Mouse (Mus musculus) stomach, postnatal 0 days (tissue): ENCODE measurements around the gene Lnpep. TPM values are rescaled to one million over a fixed set of nuclear protein-coding genes. Genes with fewer than 3 reads are reported as not detected.

Experiments
- ATAC-seq: fragments of 200-750 bp; cut with Nextera tagmentation; 2 replicates; pipeline ENCODE4 v1.8.0; 2017; ENCODE audit not compliant: low FRiP score, low TSS enrichment
- DNase-seq: peaks from one replicate; pipeline ENCODE4 v3.0.0-alpha.2; 2016; ENCODE audit warnings: low spot score
- H3K27ac ChIP-seq: fragments of 300-500 bp; sonication (generic); replicated peaks from 2 replicates; pipeline ENCODE4 v1.5.1; 2014; ENCODE audit warnings: mild to moderate bottlenecking, control low read depth
- H3K27me3 ChIP-seq: fragments of 300-500 bp; sonication (generic); 2 replicates; pipeline ENCODE4 v1.6.1; 2014; ENCODE audit warnings: low read length; ENCODE audit not compliant: control insufficient read depth, insufficient read depth
- H3K36me3 ChIP-seq: fragments of 300-500 bp; sonication (generic); 2 replicates; pipeline ENCODE4 v1.6.1; 2014; ENCODE audit warnings: low read length, mixed read lengths; ENCODE audit not compliant: control insufficient read depth, insufficient read depth
- H3K4me1 ChIP-seq: fragments of 300-500 bp; sonication (generic); replicated peaks from 2 replicates; pipeline ENCODE4 v1.6.1; 2014; ENCODE audit warnings: antibody characterized with exemption; ENCODE audit not compliant: control insufficient read depth, insufficient read depth
- H3K4me2 ChIP-seq: fragments of 300-500 bp; sonication (generic); replicated peaks from 2 replicates; pipeline ENCODE4 v1.6.1; 2014; ENCODE audit warnings: low read depth, mild to moderate bottlenecking, control low read depth, moderate library complexity
- H3K4me3 ChIP-seq: fragments of 300-500 bp; sonication (generic); 2 replicates; pipeline ENCODE4 v1.5.1; 2014; ENCODE audit warnings: low read depth, low read length, control low read depth
- H3K9ac ChIP-seq: fragments of 300-500 bp; sonication (generic); 2 replicates; pipeline ENCODE4 v1.6.1; 2014; ENCODE audit warnings: mild to moderate bottlenecking, low read length, control low read depth, mixed read lengths
- H3K9me3 ChIP-seq: fragments of 300-500 bp; sonication (generic); 2 replicates; pipeline ENCODE4 v1.6.1; 2016; ENCODE audit warnings: low read length; ENCODE audit not compliant: control insufficient read depth
- CTCF ChIP-seq: IDR thresholded peaks from 2 replicates; pipeline ENCODE4 v1.5.1; 2016; ENCODE audit warnings: antibody characterized with exemption, low read depth, mild to moderate bottlenecking, moderate library complexity
- EP300 ChIP-seq: optimal IDR thresholded peaks from 2 replicates; pipeline ENCODE3; 2016; ENCODE audit warnings: antibody characterized with exemption
- WGBS: fragments of 180-500 bp; shearing (Covaris S2); extraction: QIAGEN DNeasy Blood & Tissue Kit; methylation state at CpG from one replicate; pipeline ENCODE4 v1.1.7; 2014; 5-methylcytosine and 5-hydroxymethylcytosine counted together
- polyA plus RNA-seq: library from polyadenylated mRNA; unstranded; fragments of >200 nt; fragmentation: Nextera tagmentation; extraction: Ambion mirVana; gene quantifications from 2 replicates; pipeline ENCODE4 v1.2.1, GENCODE M21; 2015

Gene Lnpep
- polyA plus RNA-seq, 1 experiment from 2014 or later, result 5.0 TPM

GRCm38 (mm10) chr17:17624421-17624956 is 361 bp downstream of the Lnpep start:
- ATAC-seq (peak; percentile 97), DNase-seq (peak; percentile 95)
- no peaks in the 10 kb centered on the region for H3K9me3 ChIP-seq
- WGBS, result under 1% methylated on average over 51 of the region's 51 CpGs
- H3K4me3 ChIP-seq, result peak overlapping the region; percentile 98
- H3K27ac ChIP-seq, result peak overlapping the region; percentile 100
- peak overlapping the region; percentile 77 for H3K4me2 ChIP-seq
- peak overlapping the region; percentile 97 for H3K9ac ChIP-seq
- TF ChIP-seq EP300 (no peak), CTCF (no peak)
- H3K4me1 ChIP-seq, result no peaks in the 10 kb centered on the region
- H3K27me3 ChIP-seq, result no peaks in the 10 kb centered on the region
- H3K36me3 ChIP-seq, result no peaks in the 10 kb centered on the region

GRCm38 (mm10) chr17:17623890-17624420 is 895 bp downstream of the Lnpep start:
- DNase-seq, result peak; percentile 67

GRCm38 (mm10) chr17:17623221-17623889 is 1.5 kb downstream of the Lnpep start:
- Histone ChIP-seq H3K4me2 (peak overlapping the region; percentile 77), H3K27ac (peak overlapping the region; percentile 100), H3K9me3 (no peaks in the 10 kb centered on the region), H3K4me1 (no peaks in the 10 kb centered on the region), H3K27me3 (no peaks in the 10 kb centered on the region), H3K4me3 (peak overlapping the region; percentile 98), H3K9ac (peak overlapping the region; percentile 97), H3K36me3 (no peaks in the 10 kb centered on the region)
- 6% methylated on average over 7 of the region's 7 CpGs for WGBS
- no peak for TF ChIP-seq EP300
- TF ChIP-seq CTCF, result no peak
- ATAC-seq, result no peak
- no peak for DNase-seq

More at GRCm38 (mm10) chr17:17623890-17624420, 895 bp downstream of the Lnpep start:
- peak; percentile 0; the same call in 1 of the 2 replicates for ATAC-seq
- Histone ChIP-seq H3K4me2 (peak overlapping the region; percentile 77), H3K36me3 (no peaks in the 10 kb centered on the region), H3K9me3 (no peaks in the 10 kb centered on the region), H3K27me3 (no peaks in the 10 kb centered on the region), H3K4me1 (no peaks in the 10 kb centered on the region), H3K27ac (peak overlapping the region; percentile 100), H3K4me3 (peak overlapping the region; percentile 98), H3K9ac (peak overlapping the region; percentile 97)
- WGBS, result under 1% methylated on average over 40 of the region's 42 CpGs
- TF ChIP-seq EP300 (no peak), CTCF (no peak)

GRCm38 (mm10) chr17:17622576-17622975 is 2.3 kb downstream of the Lnpep start:
- Histone ChIP-seq H3K4me2 (no peak overlapping the region), H3K27ac (no peak overlapping the region), H3K4me3 (no peak overlapping the region), H3K9ac (no peak overlapping the region), H3K9me3 (no peaks in the 10 kb centered on the region), H3K27me3 (no peaks in the 10 kb centered on the region), H3K36me3 (no peaks in the 10 kb centered on the region), H3K4me1 (no peaks in the 10 kb centered on the region)
- TF ChIP-seq EP300, result no peak
- no peak for TF ChIP-seq CTCF
- no peak for ATAC-seq
- DNase-seq, result no peak
- WGBS, result 97% methylated on average over 1 of the region's 1 CpGs

- H3K4me2 ChIP-seq, result no peak overlapping the region
- no peaks in the 10 kb centered on the region for H3K9me3 ChIP-seq
- H3K9ac ChIP-seq, result no peak overlapping the region
- 64% methylated on average over 3 of the region's 3 CpGs for WGBS
- no peak overlapping the region for H3K4me3 ChIP-seq
- no peaks in the 10 kb centered on the region for H3K27me3 ChIP-seq
- no peak for ATAC-seq
- H3K4me1 ChIP-seq, result no peaks in the 10 kb centered on the region
- TF ChIP-seq EP300 (no peak), CTCF (no peak)
- no peaks in the 10 kb centered on the region for H3K36me3 ChIP-seq
- H3K27ac ChIP-seq, result no peak overlapping the region
- no peak for DNase-seq
Observed at GRCm38 (mm10) chr17:17621586-17621985, 3.3 kb downstream of the Lnpep start.

GRCm38 (mm10) chr17:17618463-17618862 is 6.4 kb downstream of the Lnpep start:
- no peak overlapping the region for H3K9ac ChIP-seq
- H3K4me1 ChIP-seq, result no peaks in the 10 kb centered on the region
- no peak overlapping the region for H3K4me2 ChIP-seq
- ATAC-seq (no peak), DNase-seq (no peak)
- WGBS, result 79% methylated on average over 1 of the region's 1 CpGs
- no peaks in the 10 kb centered on the region for H3K9me3 ChIP-seq
- no peaks in the 10 kb centered on the region for H3K27me3 ChIP-seq
- TF ChIP-seq EP300 (no peak), CTCF (no peak)
- no peak overlapping the region for H3K4me3 ChIP-seq
- no peak overlapping the region for H3K27ac ChIP-seq
- no peaks in the 10 kb centered on the region for H3K36me3 ChIP-seq
